Mouse (Mus musculus) neutrophil, adult 5-6 weeks (primary cell): ENCODE measurements around the gene Flnb. TPM values are rescaled to one million over a fixed set of nuclear protein-coding genes. Genes with fewer than 3 reads are reported as not detected.

ENCODE experiments used
- ATAC-seq: fragments of 151-379, 151-347 bp; 2 replicates; pipeline ENCODE4 v1.8.0; 2017; ENCODE audit warnings: mild to moderate bottlenecking, moderate TSS enrichment; ENCODE audit not compliant: insufficient number of reproducible peaks, poor library complexity, low FRiP score, severe bottlenecking; ENCODE audit errors: extremely low read depth
- total RNA-seq: library from RNA; stranded (forward); fragments of 200-1000 nt; gene quantifications from 2 replicates; pipeline ENCODE4 v1.2.3, GENCODE M21; 2017

The Flnb gene
- total RNA-seq, 1 experiment from 2014 or later: 9.3 TPM

GRCm38 (mm10) chr14:7887171-7887570 is 69.4 kb downstream of the Flnb start:
- no peak for ATAC-seq

GRCm38 (mm10) chr14:7888294-7888693 is 70.5 kb downstream of the Flnb start:
- ATAC-seq: no peak

- no peak for ATAC-seq
These were observed 71.3 kb downstream of the Flnb start for GRCm38 (mm10) chr14:7888811-7889651.

- peak; percentile 41; the same call in 1 of the 2 replicates for ATAC-seq
These were observed 72.1 kb downstream of the Flnb start for GRCm38 (mm10) chr14:7889834-7890233.

- ATAC-seq: no peak
These were observed 73.6 kb downstream of the Flnb start for GRCm38 (mm10) chr14:7891401-7891800.

- ATAC-seq: no peak
These were observed 78.4 kb downstream of the Flnb start for GRCm38 (mm10) chr14:7896126-7896525.

- no peak for ATAC-seq
These were observed 78.9 kb downstream of the Flnb start for GRCm38 (mm10) chr14:7896699-7897098.

GRCm38 (mm10) chr14:7899986-7900385 is 82.2 kb downstream of the Flnb start:
- no peak for ATAC-seq

- no peak for ATAC-seq
These were observed 82.8 kb downstream of the Flnb start for GRCm38 (mm10) chr14:7900481-7901049.

- no peak for ATAC-seq
These were observed 83.9 kb downstream of the Flnb start for GRCm38 (mm10) chr14:7901484-7902240.

- no peak for ATAC-seq
These were observed 89.3 kb downstream of the Flnb start for GRCm38 (mm10) chr14:7907058-7907457.

- ATAC-seq: no peak
These were observed 91.7 kb downstream of the Flnb start for GRCm38 (mm10) chr14:7909472-7909871.

- peak; percentile 90 for ATAC-seq
These were observed 96.1 kb downstream of the Flnb start for GRCm38 (mm10) chr14:7913842-7914241.

GRCm38 (mm10) chr14:7914461-7914860 is 96.7 kb downstream of the Flnb start:
- ATAC-seq: no peak

- ATAC-seq: no peak
These were observed 100.6 kb downstream of the Flnb start for GRCm38 (mm10) chr14:7918150-7918991.

- no peak for ATAC-seq
These were observed 101.6 kb downstream of the Flnb start for GRCm38 (mm10) chr14:7919309-7919708.

- ATAC-seq: no peak
These were observed 102.2 kb downstream of the Flnb start for GRCm38 (mm10) chr14:7919921-7920320.

GRCm38 (mm10) chr14:7921459-7921858 is 103.7 kb downstream of the Flnb start:
- no peak for ATAC-seq

- ATAC-seq: no peak
These were observed 105.9 kb downstream of the Flnb start for GRCm38 (mm10) chr14:7923635-7924034.
